Mouse (Mus musculus) embryonic facial prominence, embryonic 15.5 days (tissue): ENCODE measurements around the gene Minos1. TPM values are rescaled to one million over a fixed set of nuclear protein-coding genes. Genes with fewer than 3 reads are reported as not detected.

Experiments used
- ATAC-seq: fragments of 200-750 bp; cut with Nextera tagmentation; 2 replicates; pipeline ENCODE4 v1.8.0; 2017; ENCODE audit warnings: low read depth, moderate TSS enrichment; ENCODE audit not compliant: insufficient number of reproducible peaks, low FRiP score, low TSS enrichment
- H3K27ac ChIP-seq: fragments of 300-500 bp; sonication (generic); replicated peaks from 2 replicates; pipeline ENCODE4 v1.5.1; 2015; ENCODE audit warnings: mild to moderate bottlenecking, inconsistent platforms
- H3K27me3 ChIP-seq: fragments of 300-500 bp; sonication (generic); 2 replicates; pipeline ENCODE4 v1.6.1; 2015; ENCODE audit warnings: inconsistent platforms
- H3K36me3 ChIP-seq: fragments of 300-500 bp; sonication (generic); 2 replicates; pipeline ENCODE4 v1.6.1; 2015; ENCODE audit warnings: mild to moderate bottlenecking, inconsistent platforms
- H3K4me1 ChIP-seq: fragments of 300-500 bp; sonication (generic); 2 replicates; pipeline ENCODE4 v1.6.1; 2015; ENCODE audit warnings: inconsistent platforms
- H3K4me2 ChIP-seq: fragments of 300-500 bp; sonication (generic); replicated peaks from 2 replicates; pipeline ENCODE4 v1.6.1; 2015; ENCODE audit warnings: mild to moderate bottlenecking, inconsistent platforms
- H3K4me3 ChIP-seq: fragments of 300-500 bp; sonication (generic); replicated peaks from 2 replicates; pipeline ENCODE4 v1.5.1; 2015; ENCODE audit warnings: mild to moderate bottlenecking, inconsistent platforms
- H3K9ac ChIP-seq: fragments of 300-500 bp; sonication (generic); 2 replicates; pipeline ENCODE4 v1.6.1; 2015; ENCODE audit warnings: inconsistent platforms
- H3K9me3 ChIP-seq: fragments of 300-500 bp; sonication (generic); replicated peaks from 2 replicates; pipeline ENCODE4 v1.6.1; 2016; ENCODE audit warnings: inconsistent platforms
- WGBS: fragments of 180-500 bp; shearing (Covaris S2); methylation state at CpG from one replicate; pipeline ENCODE4 v1.1.7; 2015; 5-methylcytosine and 5-hydroxymethylcytosine counted together
- polyA plus RNA-seq: library from polyadenylated mRNA; unstranded; fragments of >200 nt; fragmentation: Nextera tagmentation; extraction: Ambion mirVana; gene quantifications from 2 replicates; pipeline ENCODE4 v1.2.1, GENCODE M21; 2015

Minos1 gene
- polyA plus RNA-seq, 1 experiment from 2014 or later = 462 TPM

- Histone ChIP-seq H3K4me2 (no peak overlapping the region), H3K36me3 (peaks cover 23% of the 10 kb centered on the region), H3K9ac (no peak overlapping the region), H3K27me3 (peaks cover 5% of the 10 kb centered on the region), H3K9me3 (no peaks in the 10 kb centered on the region), H3K4me1 (peaks cover 37% of the 10 kb centered on the region), H3K27ac (no peak overlapping the region), H3K4me3 (no peak overlapping the region)
- WGBS = 70% methylated on average over 18 of the region's 18 CpGs
- ATAC-seq = no peak
These were observed 49.5 kb downstream of the Minos1 start for GRCm38 (mm10) chr4:139081270-139081931.

- H3K27ac ChIP-seq = no peak overlapping the region
- H3K4me3 ChIP-seq = no peak overlapping the region
- peaks cover 41% of the 10 kb centered on the region for H3K4me1 ChIP-seq
- ATAC-seq = no peak
- no peaks in the 10 kb centered on the region for H3K9me3 ChIP-seq
- H3K36me3 ChIP-seq = peaks cover 19% of the 10 kb centered on the region
- peaks cover 17% of the 10 kb centered on the region for H3K27me3 ChIP-seq
- 85% methylated on average over 7 of the region's 7 CpGs for WGBS
- H3K9ac ChIP-seq = no peak overlapping the region
- H3K4me2 ChIP-seq = no peak overlapping the region
These were observed 50.7 kb downstream of the Minos1 start for GRCm38 (mm10) chr4:139080259-139080658.

GRCm38 (mm10) chr4:139079439-139079838 is 51.5 kb downstream of the Minos1 start:
- Histone ChIP-seq H3K4me3 (no peak overlapping the region), H3K9me3 (no peaks in the 10 kb centered on the region), H3K27me3 (peaks cover 25% of the 10 kb centered on the region), H3K4me1 (peaks cover 42% of the 10 kb centered on the region), H3K36me3 (peaks cover 11% of the 10 kb centered on the region), H3K9ac (no peak overlapping the region), H3K4me2 (no peak overlapping the region), H3K27ac (0 out of 2 replicates have a peak overlapping the region, but pooled peaks have one; percentile 4)
- no peak for ATAC-seq
- WGBS = 73% methylated on average over 11 of the region's 11 CpGs

- H3K4me2 ChIP-seq = no peak overlapping the region
- no peak overlapping the region for H3K4me3 ChIP-seq
- no peak overlapping the region for H3K9ac ChIP-seq
- H3K9me3 ChIP-seq = no peaks in the 10 kb centered on the region
- peaks cover 32% of the 10 kb centered on the region for H3K27me3 ChIP-seq
- peaks cover 9% of the 10 kb centered on the region for H3K36me3 ChIP-seq
- H3K27ac ChIP-seq = 0 out of 2 replicates have a peak overlapping the region, but pooled peaks have one; percentile 4
- H3K4me1 ChIP-seq = peaks cover 43% of the 10 kb centered on the region
- ATAC-seq = no peak
- WGBS = 16% methylated on average over 4 of the region's 4 CpGs
These were observed 52.2 kb downstream of the Minos1 start for GRCm38 (mm10) chr4:139078726-139079125.

- Histone ChIP-seq H3K9ac (no peak overlapping the region), H3K27me3 (peaks cover 36% of the 10 kb centered on the region), H3K9me3 (no peaks in the 10 kb centered on the region), H3K4me2 (no peak overlapping the region), H3K27ac (no peak overlapping the region), H3K36me3 (peaks cover 9% of the 10 kb centered on the region), H3K4me3 (no peak overlapping the region), H3K4me1 (peaks cover 39% of the 10 kb centered on the region)
- 35% methylated on average over 2 of the region's 2 CpGs for WGBS
- ATAC-seq = no peak
These were observed 52.6 kb downstream of the Minos1 start for GRCm38 (mm10) chr4:139078313-139078712.

GRCm38 (mm10) chr4:139075915-139076314 is 55.0 kb downstream of the Minos1 start:
- Histone ChIP-seq H3K9ac (no peak overlapping the region), H3K4me1 (peaks cover 18% of the 10 kb centered on the region), H3K27me3 (peaks cover 46% of the 10 kb centered on the region), H3K27ac (no peak overlapping the region), H3K9me3 (no peaks in the 10 kb centered on the region), H3K36me3 (no peaks in the 10 kb centered on the region), H3K4me2 (peak overlapping the region; percentile 94), H3K4me3 (peak overlapping the region; percentile 56)
- 20% methylated on average over 5 of the region's 5 CpGs for WGBS
- no peak for ATAC-seq

GRCm38 (mm10) chr4:139075041-139075711 is 55.7 kb downstream of the Minos1 start, which contains the start of gene Htr6:
Gene Htr6 (minus strand): TSS chr4:139075570.
- peak within 1 kb of the TSS; percentile 94 for H3K4me2 ChIP-seq
- 0 out of 2 replicates have a peak, but pooled peaks have one; percentile 30 for ATAC-seq
- WGBS = 2% methylated on average over 76 of the region's 77 CpGs

GRCm38 (mm10) chr4:139074060-139074459 is 56.9 kb downstream of the Minos1 start:
- peaks cover 50% of the 10 kb centered on the region for H3K27me3 ChIP-seq
- WGBS = 22% methylated on average over 29 of the region's 29 CpGs
- H3K27ac ChIP-seq = no peak overlapping the region
- no peaks in the 10 kb centered on the region for H3K36me3 ChIP-seq
- no peaks in the 10 kb centered on the region for H3K9me3 ChIP-seq
- no peak for ATAC-seq
- H3K4me2 ChIP-seq = peak overlapping the region; percentile 94
- H3K9ac ChIP-seq = no peak overlapping the region
- H3K4me3 ChIP-seq = peak overlapping the region; percentile 56
- peaks cover 18% of the 10 kb centered on the region for H3K4me1 ChIP-seq

More at GRCm38 (mm10) chr4:139075041-139075711, 55.7 kb downstream of the Minos1 start, which contains the start of gene Htr6:
- Histone ChIP-seq H3K36me3 (no peaks in the 10 kb centered on the region), H3K27ac (no peak within 1 kb of the TSS), H3K27me3 (peaks cover 46% of the 10 kb centered on the region), H3K4me3 (peak within 1 kb of the TSS; percentile 56), H3K9ac (peak within 1 kb of the TSS; percentile 27; the same call in 1 of the 2 replicates), H3K4me1 (peaks cover 18% of the 10 kb centered on the region), H3K9me3 (no peaks in the 10 kb centered on the region)

- no peak for ATAC-seq
- H3K4me2 ChIP-seq = no peak overlapping the region
- no peak overlapping the region for H3K4me3 ChIP-seq
- no peaks in the 10 kb centered on the region for H3K9me3 ChIP-seq
- peaks cover 14% of the 10 kb centered on the region for H3K27me3 ChIP-seq
- 29% methylated on average over 4 of the region's 4 CpGs for WGBS
- H3K9ac ChIP-seq = no peak overlapping the region
- H3K27ac ChIP-seq = no peak overlapping the region
- no peaks in the 10 kb centered on the region for H3K4me1 ChIP-seq
- H3K36me3 ChIP-seq = no peaks in the 10 kb centered on the region
These were observed 62.6 kb downstream of the Minos1 start for GRCm38 (mm10) chr4:139068287-139068686.

- Histone ChIP-seq H3K27ac (no peak overlapping the region), H3K4me2 (no peak overlapping the region)
- 76% methylated on average over 5 of the region's 5 CpGs for WGBS
These were observed 66.1 kb downstream of the Minos1 start for GRCm38 (mm10) chr4:139064831-139065230.

GRCm38 (mm10) chr4:139059569-139059968 is 71.3 kb downstream of the Minos1 start:
- Histone ChIP-seq H3K9ac (no peak overlapping the region), H3K4me1 (no peaks in the 10 kb centered on the region), H3K27me3 (no peaks in the 10 kb centered on the region), H3K4me2 (no peak overlapping the region), H3K9me3 (no peaks in the 10 kb centered on the region), H3K4me3 (no peak overlapping the region), H3K36me3 (no peaks in the 10 kb centered on the region), H3K27ac (no peak overlapping the region)
- 7% methylated on average over 7 of the region's 7 CpGs for WGBS
- ATAC-seq = no peak

More at GRCm38 (mm10) chr4:139064831-139065230, 66.1 kb downstream of the Minos1 start:
- H3K4me1 ChIP-seq = no peaks in the 10 kb centered on the region
- H3K9ac ChIP-seq = no peak overlapping the region
- 0 out of 2 replicates have a peak, but pooled peaks cover 4% of the 10 kb centered on the region for H3K27me3 ChIP-seq
- H3K36me3 ChIP-seq = no peaks in the 10 kb centered on the region
- no peaks in the 10 kb centered on the region for H3K9me3 ChIP-seq
- no peak overlapping the region for H3K4me3 ChIP-seq
- no peak for ATAC-seq
